Mouse (Mus musculus) embryonic facial prominence, embryonic 10.5 days (tissue): ENCODE results near the gene Ssr2. TPM values are rescaled to one million over a fixed set of nuclear protein-coding genes. Genes with fewer than 3 reads are reported as not detected.

Source experiments
- microRNA counts: library from miRNA; unstranded; fragments of <30 nt; microRNA quantifications from one replicate; lab custom pipeline; 2017
- microRNA-seq: library from miRNA; unstranded; fragments of <30 nt; microRNA quantifications from one replicate; pipeline ENCODE4, GENCODE M21; 2017
- polyA plus RNA-seq: library from polyadenylated mRNA; unstranded; fragments of >200 nt; fragmentation: Nextera tagmentation; extraction: Ambion mirVana; gene quantifications from 2 replicates; pipeline ENCODE4 v1.2.1, GENCODE M21; 2016

The Ssr2 gene
- polyA plus RNA-seq, 1 experiment from 2014 or later = 231 TPM

MicroRNAs within 50 kb of the gene (microRNA counts, 519-probe panel; counts per million panel counts)
- 188 counts per million, percentile 57 among the panel's probes with 10 or more counts for microRNA mmu-miR-1905 (lab: Ali Mortazavi, UCI)

Small RNAs within 50 kb of the gene (microRNA-seq; reads per million reads assigned to microRNA genes)
- gene Mir1905 = not detected

Other genes starting within 250 kb of the Ssr2 start
- 2.4 and 4.8 TPM in 2 replicates for gene Tmem79, start 239.7 kb upstream of the Ssr2 start, polyA plus RNA-seq
- 84.8 and 86.3 TPM in 2 replicates for gene Smg5, start 239.6 kb upstream of the Ssr2 start, polyA plus RNA-seq
- gene Paqr6, start 211.3 kb upstream of the Ssr2 start, polyA plus RNA-seq = 0.43 and 1.2 TPM in 2 replicates
- gene Bglap3, start 203.1 kb upstream of the Ssr2 start, polyA plus RNA-seq = 0.10 and 0.35 TPM in 2 replicates
- gene Bglap2, start 197.2 kb upstream of the Ssr2 start, polyA plus RNA-seq = not detected in 2 replicates
- not detected in 2 replicates for gene Bglap, start 191.4 kb upstream of the Ssr2 start, polyA plus RNA-seq
- 184 and 194 TPM in 2 replicates for gene Pmf1, start 165.5 kb upstream of the Ssr2 start, polyA plus RNA-seq
- 17.5 and 17.6 TPM in 2 replicates for gene Slc25a44, start 150.7 kb upstream of the Ssr2 start, polyA plus RNA-seq
- gene Sema4a, start 114.7 kb upstream of the Ssr2 start, polyA plus RNA-seq = 5.9 and 7.1 TPM in 2 replicates
- 15.2 and 17.9 TPM in 2 replicates for gene Lmna, start 65.9 kb upstream of the Ssr2 start, polyA plus RNA-seq
- 33.6 and 37.4 TPM in 2 replicates for gene Mex3a, start 43.5 kb upstream of the Ssr2 start, polyA plus RNA-seq
- 4.9 and 5.8 TPM in 2 replicates for gene Rab25, start 27.6 kb upstream of the Ssr2 start, polyA plus RNA-seq
- 158 and 161 TPM in 2 replicates for gene Lamtor2, start 22.8 kb upstream of the Ssr2 start, polyA plus RNA-seq
- gene Ubqln4, start 22.1 kb upstream of the Ssr2 start, polyA plus RNA-seq = 68.6 and 77.9 TPM in 2 replicates
- gene Arhgef2, start 30.1 kb downstream of the Ssr2 start, polyA plus RNA-seq = 110 and 116 TPM in 2 replicates
- gene Rxfp4, start 77.3 kb downstream of the Ssr2 start, polyA plus RNA-seq = not detected in 2 replicates
- gene Khdc4, start 109.9 kb downstream of the Ssr2 start, polyA plus RNA-seq = 98.6 and 105 TPM in 2 replicates
- gene Rit1, start 141.0 kb downstream of the Ssr2 start, polyA plus RNA-seq = 32.9 and 33.4 TPM in 2 replicates
- 52.4 and 59.1 TPM in 2 replicates for gene Syt11, start 199.3 kb downstream of the Ssr2 start, polyA plus RNA-seq